Mouse (Mus musculus) midbrain, embryonic 12.5 days (tissue): ENCODE measurements around the gene Kdm6b. TPM values are rescaled to one million over a fixed set of nuclear protein-coding genes. Genes with fewer than 3 reads are reported as not detected.

Source experiments
- ATAC-seq: fragments of 200-750 bp; cut with Nextera tagmentation; 2 replicates; pipeline ENCODE4 v1.8.0; 2017; ENCODE audit warnings: low read depth, moderate TSS enrichment, moderate library complexity; ENCODE audit not compliant: low FRiP score
- H3K27ac ChIP-seq: fragments of 300-500 bp; sonication (generic); replicated peaks from 2 replicates; pipeline ENCODE4 v1.5.1; 2016; ENCODE audit warnings: mild to moderate bottlenecking
- H3K27me3 ChIP-seq: fragments of 300-500 bp; sonication (generic); 2 replicates; pipeline ENCODE4 v1.6.1; 2016; ENCODE audit warnings: mild to moderate bottlenecking
- H3K36me3 ChIP-seq: fragments of 300-500 bp; sonication (generic); 2 replicates; pipeline ENCODE4 v1.6.1; 2016
- H3K4me1 ChIP-seq: fragments of 300-500 bp; sonication (generic); 2 replicates; pipeline ENCODE4 v1.6.1; 2016
- H3K4me2 ChIP-seq: fragments of 300-500 bp; sonication (generic); replicated peaks from 2 replicates; pipeline ENCODE4 v1.6.1; 2016; ENCODE audit warnings: mild to moderate bottlenecking, moderate library complexity
- H3K4me3 ChIP-seq: fragments of 300-500 bp; sonication (generic); 2 replicates; pipeline ENCODE4 v1.5.1; 2016; ENCODE audit warnings: mild to moderate bottlenecking
- H3K9ac ChIP-seq: fragments of 300-500 bp; sonication (generic); replicated peaks from 2 replicates; pipeline ENCODE4 v1.6.1; 2016; ENCODE audit warnings: mild to moderate bottlenecking, moderate library complexity
- H3K9me3 ChIP-seq: fragments of 300-500 bp; sonication (generic); 2 replicates; pipeline ENCODE4 v1.6.1; 2016; ENCODE audit warnings: mild to moderate bottlenecking
- WGBS: fragments of 180-500 bp; shearing (Covaris S2); methylation state at CpG from one replicate; pipeline ENCODE4 v1.1.7; 2016; 5-methylcytosine and 5-hydroxymethylcytosine counted together
- polyA plus RNA-seq: library from polyadenylated mRNA; unstranded; fragments of >200 nt; fragmentation: Nextera tagmentation; extraction: Ambion mirVana; gene quantifications from 2 replicates; pipeline ENCODE4 v1.2.1, GENCODE M21; 2016

The Kdm6b gene
- 48.7 and 50.7 TPM in 2 replicates for polyA plus RNA-seq

- Histone ChIP-seq H3K27me3 (no peaks in the 10 kb centered on the region), H3K36me3 (peaks cover 10% of the 10 kb centered on the region), H3K4me1 (peaks cover 65% of the 10 kb centered on the region), H3K9me3 (no peaks in the 10 kb centered on the region), H3K4me3 (peak within 1 kb of the TSS; percentile 64), H3K9ac (peak within 1 kb of the TSS; percentile 96), H3K27ac (peak within 1 kb of the TSS; percentile 98), H3K4me2 (peak within 1 kb of the TSS; percentile 98)
- ATAC-seq = no peak
- 43% methylated on average over 12 of the region's 12 CpGs for WGBS
Measured at GRCm38 (mm10) chr11:69413221-69414181, at the start of gene Kdm6b. TSS of gene Kdm6b (minus strand) at chr11:69413675.

GRCm38 (mm10) chr11:69461568-69461967 lies 48.1 kb upstream of the Kdm6b start:
- 0 out of 2 replicates have a peak, but pooled peaks cover 3% of the 10 kb centered on the region for H3K27me3 ChIP-seq
- no peak overlapping the region for H3K4me3 ChIP-seq
- H3K27ac ChIP-seq = no peak overlapping the region
- no peaks in the 10 kb centered on the region for H3K9me3 ChIP-seq
- no peak overlapping the region for H3K4me2 ChIP-seq
- H3K9ac ChIP-seq = no peak overlapping the region
- no peaks in the 10 kb centered on the region for H3K36me3 ChIP-seq
- 85% methylated on average over 5 of the region's 5 CpGs for WGBS
- peaks cover 9% of the 10 kb centered on the region; the same call in 1 of the 2 replicates for H3K4me1 ChIP-seq
- no peak for ATAC-seq

- no peak overlapping the region for H3K4me2 ChIP-seq
- H3K9ac ChIP-seq = no peak overlapping the region
- H3K27ac ChIP-seq = no peak overlapping the region
- peaks cover 10% of the 10 kb centered on the region; the same call in 1 of the 2 replicates for H3K4me1 ChIP-seq
- no peaks in the 10 kb centered on the region for H3K36me3 ChIP-seq
- H3K4me3 ChIP-seq = no peak overlapping the region
- WGBS = 85% methylated on average over 4 of the region's 4 CpGs
- ATAC-seq = no peak
- H3K27me3 ChIP-seq = 0 out of 2 replicates have a peak, but pooled peaks cover 3% of the 10 kb centered on the region
- no peaks in the 10 kb centered on the region for H3K9me3 ChIP-seq
Measured at GRCm38 (mm10) chr11:69459883-69460282, 46.4 kb upstream of the Kdm6b start.

- Histone ChIP-seq H3K27ac (peak overlapping the region; percentile 42; the same call in 1 of the 2 replicates), H3K4me3 (no peak overlapping the region)
- 18% methylated on average over 6 of the region's 6 CpGs for WGBS
Measured at GRCm38 (mm10) chr11:69457006-69457579, 43.6 kb upstream of the Kdm6b start.

GRCm38 (mm10) chr11:69452114-69452867 lies 38.8 kb upstream of the Kdm6b start:
- no peak overlapping the region for H3K27ac ChIP-seq
- WGBS = 63% methylated on average over 23 of the region's 23 CpGs
- H3K9me3 ChIP-seq = no peaks in the 10 kb centered on the region
- no peak for ATAC-seq
- no peak overlapping the region for H3K4me3 ChIP-seq
- no peaks in the 10 kb centered on the region for H3K36me3 ChIP-seq
- no peak overlapping the region for H3K4me2 ChIP-seq
- H3K4me1 ChIP-seq = peaks cover 7% of the 10 kb centered on the region
- H3K9ac ChIP-seq = 0 out of 2 replicates have a peak overlapping the region, but pooled peaks have one; percentile 21
- no peaks in the 10 kb centered on the region for H3K27me3 ChIP-seq

More at GRCm38 (mm10) chr11:69457006-69457579, 43.6 kb upstream of the Kdm6b start:
- Histone ChIP-seq H3K4me1 (peaks cover 10% of the 10 kb centered on the region), H3K36me3 (no peaks in the 10 kb centered on the region), H3K27me3 (0 out of 2 replicates have a peak, but pooled peaks cover 3% of the 10 kb centered on the region), H3K9me3 (no peaks in the 10 kb centered on the region), H3K9ac (no peak overlapping the region; the same call in 1 of the 2 replicates), H3K4me2 (no peak overlapping the region)
- no peak for ATAC-seq

GRCm38 (mm10) chr11:69447299-69447698 lies 33.8 kb upstream of the Kdm6b start:
- Histone ChIP-seq H3K36me3 (no peaks in the 10 kb centered on the region), H3K4me2 (no peak overlapping the region), H3K9me3 (no peaks in the 10 kb centered on the region), H3K9ac (no peak overlapping the region), H3K4me1 (no peaks in the 10 kb centered on the region; the same call in 1 of the 2 replicates), H3K27me3 (no peaks in the 10 kb centered on the region), H3K4me3 (no peak overlapping the region), H3K27ac (peak overlapping the region; percentile 30; the same call in 1 of the 2 replicates)
- no peak for ATAC-seq
- WGBS = 78% methylated on average over 7 of the region's 7 CpGs

GRCm38 (mm10) chr11:69443328-69443727 lies 29.9 kb upstream of the Kdm6b start:
- no peak for ATAC-seq
- no peaks in the 10 kb centered on the region for H3K4me1 ChIP-seq
- no peak overlapping the region for H3K9ac ChIP-seq
- WGBS = 57% methylated on average over 5 of the region's 5 CpGs
- H3K4me2 ChIP-seq = no peak overlapping the region
- H3K27ac ChIP-seq = no peak overlapping the region
- no peaks in the 10 kb centered on the region for H3K9me3 ChIP-seq
- H3K36me3 ChIP-seq = no peaks in the 10 kb centered on the region
- H3K27me3 ChIP-seq = no peaks in the 10 kb centered on the region
- H3K4me3 ChIP-seq = no peak overlapping the region

GRCm38 (mm10) chr11:69437291-69437690 lies 23.8 kb upstream of the Kdm6b start:
- Histone ChIP-seq H3K36me3 (no peaks in the 10 kb centered on the region), H3K4me1 (0 out of 2 replicates have a peak, but pooled peaks cover under 1% of the 10 kb centered on the region)
- 47% methylated on average over 3 of the region's 3 CpGs for WGBS

GRCm38 (mm10) chr11:69433189-69433588 lies 19.7 kb upstream of the Kdm6b start:
- no peak overlapping the region for H3K4me2 ChIP-seq
- no peaks in the 10 kb centered on the region for H3K9me3 ChIP-seq
- no peaks in the 10 kb centered on the region for H3K36me3 ChIP-seq
- H3K27me3 ChIP-seq = no peaks in the 10 kb centered on the region
- 63% methylated on average over 6 of the region's 6 CpGs for WGBS
- no peak overlapping the region for H3K9ac ChIP-seq
- ATAC-seq = no peak
- no peak overlapping the region for H3K4me3 ChIP-seq
- no peak overlapping the region for H3K27ac ChIP-seq
- H3K4me1 ChIP-seq = 0 out of 2 replicates have a peak, but pooled peaks cover 10% of the 10 kb centered on the region

More at GRCm38 (mm10) chr11:69437291-69437690, 23.8 kb upstream of the Kdm6b start:
- ATAC-seq = no peak
- Histone ChIP-seq H3K9ac (no peak overlapping the region), H3K27ac (no peak overlapping the region), H3K4me2 (no peak overlapping the region), H3K4me3 (no peak overlapping the region), H3K9me3 (no peaks in the 10 kb centered on the region), H3K27me3 (no peaks in the 10 kb centered on the region)

- H3K9ac ChIP-seq = no peak overlapping the region
- H3K9me3 ChIP-seq = no peaks in the 10 kb centered on the region
- ATAC-seq = no peak
- WGBS = 82% methylated on average over 11 of the region's 11 CpGs
- 0 out of 2 replicates have a peak, but pooled peaks cover 10% of the 10 kb centered on the region for H3K4me1 ChIP-seq
- H3K27ac ChIP-seq = no peak overlapping the region
- H3K4me2 ChIP-seq = no peak overlapping the region
- no peaks in the 10 kb centered on the region for H3K27me3 ChIP-seq
- H3K36me3 ChIP-seq = no peaks in the 10 kb centered on the region
- no peak overlapping the region for H3K4me3 ChIP-seq
Measured at GRCm38 (mm10) chr11:69432640-69432982, 19.1 kb upstream of the Kdm6b start.

- Histone ChIP-seq H3K9ac (no peak overlapping the region), H3K4me1 (0 out of 2 replicates have a peak, but pooled peaks cover 10% of the 10 kb centered on the region), H3K36me3 (no peaks in the 10 kb centered on the region), H3K27ac (no peak overlapping the region), H3K4me2 (0 out of 2 replicates have a peak overlapping the region, but pooled peaks have one; percentile 5), H3K4me3 (no peak overlapping the region), H3K27me3 (no peaks in the 10 kb centered on the region), H3K9me3 (no peaks in the 10 kb centered on the region)
- ATAC-seq = peak; percentile 60; the same call in 1 of the 2 replicates
- WGBS = 37% methylated on average over 11 of the region's 11 CpGs
Measured at GRCm38 (mm10) chr11:69431829-69432639, 18.6 kb upstream of the Kdm6b start.
